Mouse (Mus musculus) ES-Bruce4 (cell line): Measurements from ENCODE around the gene Kdm4a. TPM values are rescaled to one million over a fixed set of nuclear protein-coding genes. Genes with fewer than 3 reads are reported as not detected.

Source experiments
- H3K27ac ChIP-seq: 2 replicates; pipeline ENCODE4 v1.5.1; 2012; ENCODE audit warnings: low read length, inconsistent platforms; ENCODE audit not compliant: insufficient read depth
- H3K27me3 ChIP-seq: 2 replicates; pipeline ENCODE4 v1.6.1; 2012; ENCODE audit warnings: mild to moderate bottlenecking, low read length, inconsistent platforms; ENCODE audit not compliant: control insufficient read depth, poor library complexity, insufficient read depth, severe bottlenecking
- H3K36me3 ChIP-seq: 2 replicates; pipeline ENCODE4 v1.6.1; 2012; ENCODE audit warnings: inconsistent platforms, mild to moderate bottlenecking, low read length, moderate library complexity; ENCODE audit not compliant: control insufficient read depth, poor library complexity, insufficient read depth, severe bottlenecking
- H3K4me1 ChIP-seq: one replicate; pipeline ENCODE4 v1.8.1; 2011; ENCODE audit warnings: low read length; ENCODE audit not compliant: control insufficient read depth, insufficient read depth
- H3K4me3 ChIP-seq: 2 replicates; pipeline ENCODE4 v1.5.1; 2011; ENCODE audit warnings: low read depth, mild to moderate bottlenecking, low read length
- H3K9ac ChIP-seq: 2 replicates; pipeline ENCODE4 v1.6.1; 2012; ENCODE audit warnings: low read depth, mild to moderate bottlenecking, inconsistent platforms; ENCODE audit not compliant: poor library complexity, severe bottlenecking
- H3K9me3 ChIP-seq: replicated peaks from 2 replicates; pipeline ENCODE4 v1.6.1; 2012; ENCODE audit warnings: mild to moderate bottlenecking, low read length, inconsistent platforms; ENCODE audit not compliant: control insufficient read depth, poor library complexity, insufficient read depth, severe bottlenecking
- CTCF ChIP-seq: IDR thresholded peaks from one replicate; pipeline ENCODE4 v1.8.1; 2011; ENCODE audit warnings: low read depth, low read length
- EP300 ChIP-seq: IDR thresholded peaks from 2 replicates; pipeline ENCODE4 v1.6.1; 2011; ENCODE audit warnings: low read depth, low read length; ENCODE audit not compliant: insufficient read depth
- POLR2A ChIP-seq: IDR thresholded peaks from one replicate; pipeline ENCODE4 v1.8.1; 2011; ENCODE audit warnings: low read length; ENCODE audit not compliant: insufficient read depth
- polyA plus RNA-seq: library from polyadenylated mRNA; stranded (reverse); fragments of >200 nt; gene quantifications from 2 replicates; pipeline ENCODE4 v1.2.4, GENCODE M21; 2011; ENCODE audit warnings: low read depth; ENCODE audit not compliant: missing spikeins, insufficient read depth, insufficient read length

The Kdm4a gene
- polyA plus RNA-seq, 1 experiment, result 41.8 TPM

- Histone ChIP-seq H3K9ac (peak within 1 kb of the TSS; percentile 92), H3K27me3 (no peaks in the 10 kb centered on the region), H3K4me1 (peaks cover 4% of the 10 kb centered on the region), H3K27ac (peak within 1 kb of the TSS; percentile 8; the same call in 1 of the 2 replicates), H3K36me3 (no peaks in the 10 kb centered on the region; the same call in 1 of the 2 replicates), H3K9me3 (no peaks in the 10 kb centered on the region), H3K4me3 (peak within 1 kb of the TSS; percentile 78)
- TF ChIP-seq EP300 (no peak), POLR2A (peak; percentile 64)
Observed at GRCm38 (mm10) chr4:118134485-118135365, 45.1 kb downstream of the Kdm4a start, which contains the start of gene St3gal3. TSS of gene St3gal3 (minus strand) at chr4:118134914.

GRCm38 (mm10) chr4:118131329-118131728 is 48.5 kb downstream of the Kdm4a start:
- no peaks in the 10 kb centered on the region for H3K4me1 ChIP-seq
- no peak overlapping the region for H3K9ac ChIP-seq
- no peak overlapping the region for H3K27ac ChIP-seq
- H3K9me3 ChIP-seq, result no peaks in the 10 kb centered on the region
- no peaks in the 10 kb centered on the region; the same call in 1 of the 2 replicates for H3K36me3 ChIP-seq
- H3K27me3 ChIP-seq, result no peaks in the 10 kb centered on the region
- TF ChIP-seq POLR2A (no peak), EP300 (no peak), CTCF (no peak)
- no peak overlapping the region for H3K4me3 ChIP-seq

GRCm38 (mm10) chr4:118123030-118123704 is 56.7 kb downstream of the Kdm4a start:
- no peak overlapping the region for H3K4me3 ChIP-seq
- H3K9me3 ChIP-seq, result no peaks in the 10 kb centered on the region
- peak overlapping the region; percentile 26 for H3K27ac ChIP-seq
- no peaks in the 10 kb centered on the region for H3K4me1 ChIP-seq
- H3K36me3 ChIP-seq, result no peaks in the 10 kb centered on the region
- TF ChIP-seq EP300, result no peak
- TF ChIP-seq CTCF, result no peak
- no peak for TF ChIP-seq POLR2A
- H3K9ac ChIP-seq, result no peak overlapping the region
- no peaks in the 10 kb centered on the region for H3K27me3 ChIP-seq

GRCm38 (mm10) chr4:118122078-118122477 is 57.8 kb downstream of the Kdm4a start:
- H3K9ac ChIP-seq, result no peak overlapping the region
- H3K36me3 ChIP-seq, result no peaks in the 10 kb centered on the region
- H3K9me3 ChIP-seq, result no peaks in the 10 kb centered on the region
- no peaks in the 10 kb centered on the region for H3K27me3 ChIP-seq
- TF ChIP-seq POLR2A, result no peak
- no peak for TF ChIP-seq CTCF
- no peak for TF ChIP-seq EP300
- H3K27ac ChIP-seq, result no peak overlapping the region
- H3K4me3 ChIP-seq, result no peak overlapping the region
- no peaks in the 10 kb centered on the region for H3K4me1 ChIP-seq

- H3K4me3 ChIP-seq, result no peak overlapping the region
- TF ChIP-seq EP300, result no peak
- TF ChIP-seq POLR2A, result no peak
- TF ChIP-seq CTCF, result no peak
- no peaks in the 10 kb centered on the region for H3K9me3 ChIP-seq
- H3K27me3 ChIP-seq, result no peaks in the 10 kb centered on the region
- H3K27ac ChIP-seq, result no peak overlapping the region
- no peak overlapping the region for H3K9ac ChIP-seq
- no peaks in the 10 kb centered on the region for H3K36me3 ChIP-seq
- no peaks in the 10 kb centered on the region for H3K4me1 ChIP-seq
Observed at GRCm38 (mm10) chr4:118117565-118117964, 62.3 kb downstream of the Kdm4a start.
